Mouse (Mus musculus): ENCODE measurements around the gene Tmem209. TPM values are rescaled to one million over a fixed set of nuclear protein-coding genes. Genes with fewer than 3 reads are reported as not detected.

Gene Tmem209
- polyA plus RNA-seq, 1 experiment from 2014 or later: 31.0 TPM

DNA sequence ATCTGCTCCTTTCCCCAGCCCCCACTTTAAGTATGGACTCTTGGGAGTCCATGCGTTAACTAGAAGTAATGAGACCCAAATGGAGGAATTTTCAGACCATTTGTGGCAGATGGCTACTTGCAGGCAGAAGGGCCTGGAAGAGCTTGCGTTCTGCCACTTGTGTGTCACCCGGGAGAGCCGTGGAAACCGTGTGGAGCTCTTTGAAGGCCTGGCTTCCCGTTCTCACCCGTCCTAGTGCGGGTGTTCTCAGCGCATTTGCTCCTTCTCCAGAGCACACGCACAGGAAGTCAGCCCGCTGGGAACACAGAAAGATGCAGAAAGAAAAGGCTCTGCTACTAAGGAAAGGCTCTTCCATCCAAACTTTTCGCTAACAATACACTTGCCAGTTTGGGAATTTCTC, 33.5 kb upstream of the Tmem209 start:
- Histone ChIP-seq H3K36me3 (ENCODE audit: control insufficient read depth, insufficient read depth, low read length) (no peaks in the 10 kb centered on the region), H3K9ac (ENCODE audit: low read depth, low read length) (no peak overlapping the region), H3K4me2 (ENCODE audit: low read depth, low read length) (no peak overlapping the region), H3K27ac (replicated peaks; ENCODE audit: low read depth, low read length) (peak overlapping the region; percentile 76), H3K4me1 (ENCODE audit: control insufficient read depth, insufficient read depth, low read length) (peaks cover 48% of the 10 kb centered on the region), H3K4me3 (ENCODE audit: low read depth, low read length) (no peak overlapping the region), H3K9me3 (ENCODE audit: control insufficient read depth, low read length) (no peaks in the 10 kb centered on the region), H3K27me3 (replicated peaks; ENCODE audit: control insufficient read depth, insufficient read depth, low read length) (no peaks in the 10 kb centered on the region)
- WGBS: 23% methylated on average over 12 of the region's 12 CpGs
- DNase-seq (ENCODE audit: low spot score) (no peak), ATAC-seq (ENCODE audit: low read depth) (no peak)

- H3K9ac ChIP-seq (ENCODE audit: low read depth, low read length): no peak overlapping the region
- DNase-seq (ENCODE audit: low spot score) (no peak), ATAC-seq (ENCODE audit: low read depth) (no peak)
- peak overlapping the region; percentile 76; the same call in 1 of the 2 replicates for H3K27ac ChIP-seq (replicated peaks; ENCODE audit: low read depth, low read length)
- H3K36me3 ChIP-seq (ENCODE audit: control insufficient read depth, insufficient read depth, low read length): no peaks in the 10 kb centered on the region
- no peak overlapping the region for H3K4me2 ChIP-seq (ENCODE audit: low read depth, low read length)
- H3K4me3 ChIP-seq (ENCODE audit: low read depth, low read length): no peak overlapping the region
- WGBS: 66% methylated on average over 6 of the region's 6 CpGs
- no peaks in the 10 kb centered on the region for H3K9me3 ChIP-seq (ENCODE audit: control insufficient read depth, low read length)
- H3K4me1 ChIP-seq (ENCODE audit: control insufficient read depth, insufficient read depth, low read length): peaks cover 45% of the 10 kb centered on the region
- no peaks in the 10 kb centered on the region for H3K27me3 ChIP-seq (replicated peaks; ENCODE audit: control insufficient read depth, insufficient read depth, low read length)
Observed at GRCm38 (mm10) chr6:30542277-30542676, 32.7 kb upstream of the Tmem209 start.

GRCm38 (mm10) chr6:30541009-30541799, 31.6 kb upstream of the Tmem209 start, which contains the start of gene Cpa2:
Cpa2 (plus strand) TSS chr6:30541582.
- Histone ChIP-seq H3K27me3 (replicated peaks; ENCODE audit: control insufficient read depth, insufficient read depth, low read length) (no peaks in the 10 kb centered on the region), H3K4me2 (ENCODE audit: low read depth, low read length) (no peak within 1 kb of the TSS), H3K4me1 (ENCODE audit: control insufficient read depth, insufficient read depth, low read length) (peaks cover 36% of the 10 kb centered on the region), H3K9me3 (ENCODE audit: control insufficient read depth, low read length) (no peaks in the 10 kb centered on the region), H3K9ac (ENCODE audit: low read depth, low read length) (no peak within 1 kb of the TSS), H3K4me3 (ENCODE audit: low read depth, low read length) (no peak within 1 kb of the TSS), H3K36me3 (ENCODE audit: control insufficient read depth, insufficient read depth, low read length) (no peaks in the 10 kb centered on the region), H3K27ac (replicated peaks; ENCODE audit: low read depth, low read length) (0 out of 2 replicates have a peak within 1 kb of the TSS, but pooled peaks have one; percentile 30)
- ATAC-seq (ENCODE audit: low read depth) (no peak), DNase-seq (ENCODE audit: low spot score) (no peak)
- WGBS: 50% methylated on average over 11 of the region's 11 CpGs

DNA sequence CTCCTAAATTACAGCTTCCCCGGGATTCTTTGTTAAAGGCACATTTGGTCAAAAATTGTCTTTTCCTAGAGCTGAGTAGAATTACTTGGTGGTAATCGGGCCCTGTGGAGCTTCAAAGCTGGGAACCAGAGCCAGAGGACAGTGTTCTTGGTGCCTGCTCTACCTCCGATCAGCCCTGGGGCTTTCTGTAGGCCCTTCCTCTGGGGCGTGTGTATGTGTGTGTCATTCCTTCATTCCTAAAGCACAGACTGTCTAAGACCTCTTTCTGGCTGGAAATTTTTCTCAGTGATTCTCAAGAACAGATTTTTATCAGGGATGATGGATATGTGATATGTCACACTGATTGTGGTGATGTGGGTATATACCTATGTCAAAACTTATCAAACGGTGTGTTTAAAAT, 29.2 kb upstream of the Tmem209 start:
- ATAC-seq (ENCODE audit: low read depth) (peak; percentile 54; the same call in 1 of the 2 replicates), DNase-seq (ENCODE audit: low spot score) (no peak)
- H3K27me3 ChIP-seq (replicated peaks; ENCODE audit: control insufficient read depth, insufficient read depth, low read length): no peaks in the 10 kb centered on the region

DNA sequence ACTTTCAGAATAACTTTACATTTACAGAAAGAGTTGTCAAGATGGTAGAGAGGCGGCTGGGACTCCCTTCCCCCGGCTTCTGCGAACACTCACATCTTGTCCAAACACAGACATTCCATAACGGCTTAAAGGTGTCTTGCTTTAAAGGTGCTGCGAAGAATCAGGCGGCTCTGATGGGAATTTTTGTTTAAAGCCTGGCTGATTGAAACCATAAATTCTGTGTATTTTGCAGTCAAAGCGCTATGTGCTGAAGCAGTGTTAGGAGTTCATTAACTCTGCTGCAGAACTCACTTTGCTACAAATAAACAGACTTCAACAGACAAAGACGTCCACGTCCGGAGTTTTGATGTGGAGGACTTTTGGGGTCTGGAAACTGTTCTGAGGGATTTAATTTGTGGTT, 28.7 kb upstream of the Tmem209 start:
- H3K4me1 ChIP-seq (ENCODE audit: control insufficient read depth, insufficient read depth, low read length): peaks cover 23% of the 10 kb centered on the region

More for the DNA sequence above, 29.2 kb upstream of the Tmem209 start:
- Histone ChIP-seq H3K4me1 (ENCODE audit: control insufficient read depth, insufficient read depth, low read length) (peaks cover 28% of the 10 kb centered on the region), H3K9me3 (ENCODE audit: control insufficient read depth, low read length) (no peaks in the 10 kb centered on the region), H3K4me3 (ENCODE audit: low read depth, low read length) (no peak overlapping the region), H3K9ac (ENCODE audit: low read depth, low read length) (no peak overlapping the region), H3K36me3 (ENCODE audit: control insufficient read depth, insufficient read depth, low read length) (no peaks in the 10 kb centered on the region), H3K27ac (replicated peaks; ENCODE audit: low read depth, low read length) (peak overlapping the region; percentile 88), H3K4me2 (ENCODE audit: low read depth, low read length) (no peak overlapping the region)
- 35% methylated on average over 5 of the region's 5 CpGs for WGBS

GRCm38 (mm10) chr6:30535340-30535739, 25.8 kb upstream of the Tmem209 start:
- H3K27ac ChIP-seq (replicated peaks; ENCODE audit: low read depth, low read length): no peak overlapping the region
- ATAC-seq (ENCODE audit: low read depth): no peak
- H3K36me3 ChIP-seq (ENCODE audit: control insufficient read depth, insufficient read depth, low read length): no peaks in the 10 kb centered on the region
- no peak overlapping the region for H3K9ac ChIP-seq (ENCODE audit: low read depth, low read length)
- no peak overlapping the region for H3K4me3 ChIP-seq (ENCODE audit: low read depth, low read length)
- WGBS: 45% methylated on average over 3 of the region's 3 CpGs
- no peaks in the 10 kb centered on the region for H3K9me3 ChIP-seq (ENCODE audit: control insufficient read depth, low read length)
- no peak overlapping the region for H3K4me2 ChIP-seq (ENCODE audit: low read depth, low read length)
- H3K4me1 ChIP-seq (ENCODE audit: control insufficient read depth, insufficient read depth, low read length): peaks cover 13% of the 10 kb centered on the region; the same call in 1 of the 2 replicates
- no peak for DNase-seq (ENCODE audit: low spot score)
- H3K27me3 ChIP-seq (replicated peaks; ENCODE audit: control insufficient read depth, insufficient read depth, low read length): no peaks in the 10 kb centered on the region

More for the DNA sequence above, 28.7 kb upstream of the Tmem209 start:
- no peaks in the 10 kb centered on the region for H3K27me3 ChIP-seq (replicated peaks; ENCODE audit: control insufficient read depth, insufficient read depth, low read length)
- no peaks in the 10 kb centered on the region for H3K36me3 ChIP-seq (ENCODE audit: control insufficient read depth, insufficient read depth, low read length)
- 21% methylated on average over 10 of the region's 10 CpGs for WGBS
- no peak overlapping the region for H3K4me2 ChIP-seq (ENCODE audit: low read depth, low read length)
- H3K4me3 ChIP-seq (ENCODE audit: low read depth, low read length): no peak overlapping the region
- no peaks in the 10 kb centered on the region for H3K9me3 ChIP-seq (ENCODE audit: control insufficient read depth, low read length)
- peak overlapping the region; percentile 88 for H3K27ac ChIP-seq (replicated peaks; ENCODE audit: low read depth, low read length)
- peak; percentile 47; the same call in 1 of the 2 replicates for ATAC-seq (ENCODE audit: low read depth)
- peak; percentile 76 for DNase-seq (ENCODE audit: low spot score)
- no peak overlapping the region for H3K9ac ChIP-seq (ENCODE audit: low read depth, low read length)

- H3K4me1 ChIP-seq (ENCODE audit: control insufficient read depth, insufficient read depth, low read length): peaks cover 45% of the 10 kb centered on the region
- peak overlapping the region; percentile 97 for H3K27ac ChIP-seq (replicated peaks; ENCODE audit: low read depth, low read length)
- H3K4me3 ChIP-seq (ENCODE audit: low read depth, low read length): no peak overlapping the region
- H3K36me3 ChIP-seq (ENCODE audit: control insufficient read depth, insufficient read depth, low read length): no peaks in the 10 kb centered on the region
- DNase-seq (ENCODE audit: low spot score) (peak; percentile 65), ATAC-seq (ENCODE audit: low read depth) (peak; percentile 22; the same call in 1 of the 2 replicates)
- no peak overlapping the region for H3K4me2 ChIP-seq (ENCODE audit: low read depth, low read length)
- no peak overlapping the region for H3K9ac ChIP-seq (ENCODE audit: low read depth, low read length)
- 33% methylated on average over 6 of the region's 6 CpGs for WGBS
- no peaks in the 10 kb centered on the region for H3K27me3 ChIP-seq (replicated peaks; ENCODE audit: control insufficient read depth, insufficient read depth, low read length)
- no peaks in the 10 kb centered on the region for H3K9me3 ChIP-seq (ENCODE audit: control insufficient read depth, low read length)
Observed at GRCm38 (mm10) chr6:30528800-30529199, 19.2 kb upstream of the Tmem209 start.

- Histone ChIP-seq H3K9me3 (ENCODE audit: control insufficient read depth, low read length) (no peaks in the 10 kb centered on the region), H3K9ac (ENCODE audit: low read depth, low read length) (peak overlapping the region; percentile 52; the same call in 1 of the 2 replicates), H3K4me3 (ENCODE audit: low read depth, low read length) (no peak overlapping the region), H3K27me3 (replicated peaks; ENCODE audit: control insufficient read depth, insufficient read depth, low read length) (no peaks in the 10 kb centered on the region), H3K4me2 (ENCODE audit: low read depth, low read length) (peak overlapping the region; percentile 31; the same call in 1 of the 2 replicates), H3K27ac (replicated peaks; ENCODE audit: low read depth, low read length) (peak overlapping the region; percentile 97), H3K4me1 (ENCODE audit: control insufficient read depth, insufficient read depth, low read length) (peaks cover 45% of the 10 kb centered on the region), H3K36me3 (ENCODE audit: control insufficient read depth, insufficient read depth, low read length) (no peaks in the 10 kb centered on the region)
- DNase-seq (ENCODE audit: low spot score) (peak; percentile 85), ATAC-seq (ENCODE audit: low read depth) (peak; percentile 56)
- 11% methylated on average over 19 of the region's 19 CpGs for WGBS
Observed at GRCm38 (mm10) chr6:30526586-30527515, 17.3 kb upstream of the Tmem209 start.

All from embryonic facial prominence, embryonic 14.5 days (tissue).